Mouse (Mus musculus) heart, adult 18-20 months (tissue): ENCODE results near the gene Cox5a. TPM values are rescaled to one million over a fixed set of nuclear protein-coding genes. Genes with fewer than 3 reads are reported as not detected.

Experiments
- DNase-seq, 2 experiments: peaks; one replicate each; pipeline ENCODE4 v3.0.0; 2021 to 2022; ENCODE audit warnings: mixed read lengths in 1 of 2
- total RNA-seq, 2 experiments: library from RNA; stranded (reverse); gene quantifications; 2 replicates each; pipeline ENCODE4 v1.2.3; 2021

Gene Cox5a
- total RNA-seq, 2 experiments from 2014 or later = 2,577 to 2,715 TPM

- peak; percentile 72 to 81 for DNase-seq
These were observed 41.9 kb downstream of the Cox5a start for GRCm38 (mm10) chr9:57562896-57563372.

GRCm38 (mm10) chr9:57564609-57565008, 43.5 kb downstream of the Cox5a start:
- no peak for DNase-seq

GRCm38 (mm10) chr9:57565741-57566221, 44.7 kb downstream of the Cox5a start:
- peak; percentile 64 to 70 for DNase-seq

- DNase-seq = no peak
These were observed 45.8 kb downstream of the Cox5a start for GRCm38 (mm10) chr9:57566846-57567245.

DNA sequence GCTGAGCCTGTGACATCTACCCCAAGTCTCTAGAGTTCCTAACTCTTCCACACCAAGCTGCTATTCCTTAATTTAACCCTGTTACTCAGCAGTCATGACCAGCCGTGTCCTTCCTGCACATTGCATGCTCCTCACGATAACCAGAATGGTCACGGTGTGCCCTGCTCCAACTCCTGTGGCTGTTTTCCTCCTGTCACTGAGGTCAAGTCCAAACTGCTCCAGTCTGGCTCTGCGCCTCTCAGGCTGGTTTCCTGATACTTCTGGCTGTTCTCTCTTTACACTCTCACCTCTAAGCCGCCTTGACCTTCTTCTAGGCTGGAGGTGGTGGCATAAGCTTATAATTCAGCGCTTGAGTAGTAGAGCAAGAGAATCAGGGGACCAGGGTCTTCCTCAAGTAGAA, 47.4 kb downstream of the Cox5a start:
- no peak for DNase-seq

GRCm38 (mm10) chr9:57574397-57574796, 53.3 kb downstream of the Cox5a start:
- DNase-seq = no peak

DNA sequence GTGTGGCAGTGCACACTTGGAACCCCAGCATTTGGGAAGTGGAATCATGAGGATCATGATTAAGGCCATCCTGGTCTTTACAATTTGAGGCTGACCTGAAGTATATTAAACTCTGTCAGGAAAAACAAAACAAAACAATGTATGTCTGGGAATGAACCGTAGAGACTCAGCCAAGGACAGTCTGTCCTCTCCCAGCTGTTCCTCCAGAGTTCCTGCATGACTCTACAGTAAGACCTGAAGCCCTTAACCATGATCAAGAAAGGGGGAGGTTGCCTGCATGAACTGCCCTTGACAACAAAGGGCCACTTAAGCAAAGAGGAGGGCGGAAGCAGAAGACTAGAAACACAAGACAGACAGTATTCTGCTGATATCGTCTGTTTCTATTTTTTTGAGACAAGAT, 54.5 kb downstream of the Cox5a start:
- no peak for DNase-seq

DNA sequence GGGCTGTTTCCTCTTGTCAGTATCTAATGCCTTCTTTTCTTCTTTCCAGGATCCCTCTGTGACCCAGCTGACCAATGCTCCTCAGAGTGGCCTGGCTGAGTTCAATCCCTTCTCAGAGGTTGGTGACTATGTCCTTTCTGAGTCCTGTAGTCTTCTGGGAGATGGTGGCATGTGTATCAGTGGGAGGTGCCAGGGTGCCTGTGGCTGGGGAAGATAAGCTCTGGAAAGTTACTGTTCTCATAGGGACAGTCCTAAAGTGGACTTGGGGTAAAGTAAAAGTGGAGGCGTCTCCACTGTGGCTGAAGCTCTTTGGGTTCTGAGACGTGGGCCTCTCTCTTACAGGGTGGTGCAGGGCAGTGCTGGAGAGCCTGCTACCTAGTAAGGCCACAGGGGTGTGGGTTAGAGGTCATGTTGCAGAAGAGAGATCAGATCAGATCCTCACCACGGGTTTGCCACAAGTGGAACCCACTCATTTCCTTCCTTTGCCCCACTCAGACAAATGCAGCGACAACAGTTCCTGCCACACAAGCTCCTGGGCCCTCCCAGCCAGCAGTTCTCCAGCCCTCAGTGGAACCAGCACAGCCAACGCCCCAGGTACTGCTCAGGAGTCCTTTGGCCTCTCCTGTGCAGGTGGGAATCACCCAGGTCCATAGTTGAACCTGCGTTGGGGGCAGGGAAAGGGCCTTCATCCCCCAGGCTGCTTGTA, 56.2 kb downstream of the Cox5a start:
- DNase-seq = no peak

Other genes with a start within 250 kb of the Cox5a start
- gene Ppcdc, start 81.2 kb upstream of the Cox5a start, total RNA-seq = 1 to 10 TPM; 7.8 to 8.6 TPM
- gene Scamp5, start 53.2 kb upstream of the Cox5a start, total RNA-seq = 1 to 10 TPM; 5.7 TPM
- 1 to 10 TPM in 1 of 2 experiments, under 1 TPM in 1; 0.92 to 2.0 TPM for gene Rpp25, start 17.2 kb upstream of the Cox5a start, total RNA-seq
- 1 to 10 TPM; 8.1 to 9.2 TPM for gene Fam219b, start 16.3 kb downstream of the Cox5a start, total RNA-seq
- gene Mpi, start 31.5 kb downstream of the Cox5a start, total RNA-seq = 100 to 1,000 TPM; 118 to 140 TPM
- gene Scamp2, start 39.7 kb downstream of the Cox5a start, total RNA-seq = 10 to 100 TPM; 24.2 to 28.5 TPM
- 1 to 10 TPM; 8.6 to 9.3 TPM for gene Ulk3, start 68.2 kb downstream of the Cox5a start, total RNA-seq
- not detected for gene Cplx3, start 85.0 kb downstream of the Cox5a start, total RNA-seq
- gene Lman1l, start 99.5 kb downstream of the Cox5a start, total RNA-seq = under 1 TPM; 0.15 to 0.23 TPM
- 10 to 100 TPM; 23.7 to 30.6 TPM for gene Csk, start 132.4 kb downstream of the Cox5a start, total RNA-seq
- not detected for gene Cyp1a2, start 162.4 kb downstream of the Cox5a start, total RNA-seq
- gene Cyp1a1, start 166.7 kb downstream of the Cox5a start, total RNA-seq = under 1 TPM; 0.15 to 0.39 TPM
- gene Edc3, start 187.3 kb downstream of the Cox5a start, total RNA-seq = 1 to 10 TPM; 4.7 to 6.6 TPM
- 10 to 100 TPM; 21.3 to 29.0 TPM for gene Clk3, start 244.6 kb downstream of the Cox5a start, total RNA-seq